Mouse (Mus musculus): ENCODE measurements around the gene Ankrd13d.

Ankrd13d gene

GRCm38 (mm10) chr19:4282898-4283553 is at the start of gene Ankrd13d:
Gene Ankrd13d, minus strand, starts transcription at chr19:4283137.
- DNase-seq = peak; percentile 74 to 85

GRCm38 (mm10) chr19:4332653-4333052 is 49.7 kb upstream of the Ankrd13d start:
- peak; percentile 51 to 57 for DNase-seq

- DNase-seq = no peak
Measured at GRCm38 (mm10) chr19:4331273-4331672, 48.3 kb upstream of the Ankrd13d start.

- no peak for DNase-seq
Measured at GRCm38 (mm10) chr19:4330603-4331002, 47.7 kb upstream of the Ankrd13d start.

GRCm38 (mm10) chr19:4328737-4329304 is 45.9 kb upstream of the Ankrd13d start:
- DNase-seq = no peak

- peak; percentile 65 to 67 for DNase-seq
Measured at GRCm38 (mm10) chr19:4326881-4327280, 43.9 kb upstream of the Ankrd13d start.

- no peak for DNase-seq
Measured at GRCm38 (mm10) chr19:4326106-4326505, 43.2 kb upstream of the Ankrd13d start.

GRCm38 (mm10) chr19:4322134-4322533 is 39.2 kb upstream of the Ankrd13d start:
- no peak for DNase-seq

GRCm38 (mm10) chr19:4321622-4322021 is 38.7 kb upstream of the Ankrd13d start:
- peak; percentile 40 to 42 for DNase-seq

- peak; percentile 63 to 68 for DNase-seq
Measured at GRCm38 (mm10) chr19:4319272-4319671, 36.3 kb upstream of the Ankrd13d start.

GRCm38 (mm10) chr19:4317181-4317580 is 34.2 kb upstream of the Ankrd13d start:
- peak in 1 of 2 experiments; percentile 13 for DNase-seq

GRCm38 (mm10) chr19:4315223-4315944 is 32.4 kb upstream of the Ankrd13d start:
- DNase-seq = peak; percentile 89 to 92

GRCm38 (mm10) chr19:4309776-4310185 is 26.8 kb upstream of the Ankrd13d start:
- peak; percentile 72 to 77 for DNase-seq

GRCm38 (mm10) chr19:4309302-4309701 is 26.4 kb upstream of the Ankrd13d start:
- DNase-seq = no peak

GRCm38 (mm10) chr19:4306190-4306577 is 23.2 kb upstream of the Ankrd13d start, which contains the start of gene Grk2:
Gene Grk2, minus strand, starts transcription at chr19:4306222.
- DNase-seq = peak; percentile 81 to 93

- DNase-seq = peak; percentile 54 to 75
Measured at GRCm38 (mm10) chr19:4305491-4306189, 22.7 kb upstream of the Ankrd13d start.

GRCm38 (mm10) chr19:4304871-4305321 is 22.0 kb upstream of the Ankrd13d start:
- DNase-seq = peak in 1 of 2 experiments; percentile 39

- peak in 1 of 2 experiments; percentile 57 for DNase-seq
Measured at GRCm38 (mm10) chr19:4304251-4304821, 21.4 kb upstream of the Ankrd13d start.

GRCm38 (mm10) chr19:4303640-4303995 is 20.7 kb upstream of the Ankrd13d start:
- peak in 1 of 2 experiments; percentile 42 for DNase-seq

GRCm38 (mm10) chr19:4302936-4303639 is 20.2 kb upstream of the Ankrd13d start:
- DNase-seq = peak; percentile 91 to 98

- peak; percentile 52 to 58 for DNase-seq
Measured at GRCm38 (mm10) chr19:4301735-4302651, 19.1 kb upstream of the Ankrd13d start.
